Mouse (Mus musculus) megakaryocyte-erythroid progenitor cell, adult 5-6 weeks (primary cell): Measurements from ENCODE around the gene 1700013G24Rik. TPM values are rescaled to one million over a fixed set of nuclear protein-coding genes. Genes with fewer than 3 reads are reported as not detected.

Experiments used
- ATAC-seq: replicated peaks from 2 replicates; pipeline ENCODE4 v1.8.0; 2016; ENCODE audit warnings: mild to moderate bottlenecking, inconsistent platforms; ENCODE audit not compliant: severe bottlenecking, poor library complexity, low FRiP score, low TSS enrichment
- total RNA-seq, 2 experiments: library from RNA; stranded (forward) in 1 of 2; stranded (reverse) in 1 of 2; fragments of 200-1000, 215-1000 nt in 1 of 2; fragments of >200 nt in 1 of 2; fragmentation: Nextera tagmentation in 1 of 2; gene quantifications; 2 replicates each; pipeline ENCODE4 v1.2.3; 2014 to 2017

Gene 1700013G24Rik
- total RNA-seq, 2 experiments from 2014 or later: not detected

DNA sequence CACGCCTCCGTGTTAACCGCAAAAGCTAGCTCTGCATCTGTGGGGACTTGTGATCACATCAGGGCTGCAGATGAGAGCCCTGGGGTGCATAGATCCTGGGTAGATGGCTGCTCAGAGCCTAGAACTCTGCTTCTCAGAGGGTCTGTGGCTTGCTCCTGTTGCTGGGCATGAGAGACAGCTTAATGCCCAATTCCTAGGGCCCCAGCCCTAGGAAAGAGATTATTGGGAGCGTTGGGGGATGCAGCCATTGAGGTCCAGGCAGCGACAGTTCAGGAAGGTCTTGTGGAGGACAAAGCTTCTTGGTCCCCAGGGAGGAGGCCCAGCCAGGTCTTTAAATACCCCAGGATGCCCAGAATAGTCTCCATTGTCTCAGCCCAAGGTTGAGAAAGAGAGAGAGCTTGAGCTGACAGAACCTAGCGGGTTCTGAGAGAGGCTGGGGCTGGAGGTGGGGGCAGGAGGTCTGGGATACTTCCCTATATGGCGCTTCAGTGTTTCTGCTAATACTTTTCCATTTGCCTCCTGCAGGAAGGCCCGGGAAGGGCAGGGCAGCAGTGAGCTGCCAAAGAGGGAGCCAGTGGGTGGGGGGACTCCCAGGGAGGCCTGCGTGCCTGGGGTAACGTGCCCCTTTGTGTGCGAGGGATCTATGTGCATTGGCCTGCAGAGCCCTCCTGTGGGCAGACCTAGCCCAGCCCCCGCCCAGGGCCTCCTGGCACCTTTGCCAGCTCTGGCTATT, 35.7 kb downstream of the 1700013G24Rik start:
- 0 out of 2 replicates have a peak, but pooled peaks have one; percentile 7 for ATAC-seq

DNA sequence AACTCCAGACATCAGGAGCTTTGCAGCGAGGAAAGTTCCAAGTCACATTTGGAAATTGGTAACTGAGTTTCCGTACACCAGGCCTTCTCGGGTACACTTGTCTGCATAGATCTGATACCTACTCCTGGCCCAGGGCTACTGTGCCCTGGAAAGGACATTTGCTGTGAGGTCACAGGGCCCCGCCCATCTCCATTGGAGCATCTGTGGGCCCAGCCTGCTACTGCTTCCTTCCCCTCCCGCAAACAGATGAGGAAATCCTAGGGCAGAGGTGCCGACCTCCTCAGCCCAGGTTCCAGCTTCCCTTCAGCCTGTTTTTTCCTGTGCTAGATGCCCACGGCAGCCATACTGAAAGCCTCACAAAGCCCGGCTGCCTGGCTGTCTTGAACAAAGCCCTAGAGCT, 36.9 kb downstream of the 1700013G24Rik start:
- ATAC-seq: no peak

DNA sequence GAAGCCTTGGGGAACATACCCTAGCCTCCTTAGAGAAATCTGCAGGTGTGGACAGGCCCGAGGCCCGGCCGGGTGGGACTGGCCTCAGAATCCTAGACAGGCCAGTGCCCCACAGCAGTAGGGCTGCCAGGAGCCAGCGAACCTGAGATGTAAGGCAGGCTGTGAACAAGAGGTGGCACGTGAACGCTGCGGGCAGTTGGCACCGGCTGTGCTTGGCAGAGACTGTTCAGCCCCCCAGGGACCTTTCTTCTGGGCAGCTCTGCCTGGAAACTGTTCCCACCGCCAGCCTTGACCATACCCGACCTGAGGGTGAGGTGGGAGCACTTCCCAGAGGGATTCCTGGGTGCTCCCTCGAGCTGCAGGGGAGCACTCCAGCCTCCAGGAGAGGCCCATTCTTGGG, 39.5 kb downstream of the 1700013G24Rik start:
- no peak for ATAC-seq

DNA sequence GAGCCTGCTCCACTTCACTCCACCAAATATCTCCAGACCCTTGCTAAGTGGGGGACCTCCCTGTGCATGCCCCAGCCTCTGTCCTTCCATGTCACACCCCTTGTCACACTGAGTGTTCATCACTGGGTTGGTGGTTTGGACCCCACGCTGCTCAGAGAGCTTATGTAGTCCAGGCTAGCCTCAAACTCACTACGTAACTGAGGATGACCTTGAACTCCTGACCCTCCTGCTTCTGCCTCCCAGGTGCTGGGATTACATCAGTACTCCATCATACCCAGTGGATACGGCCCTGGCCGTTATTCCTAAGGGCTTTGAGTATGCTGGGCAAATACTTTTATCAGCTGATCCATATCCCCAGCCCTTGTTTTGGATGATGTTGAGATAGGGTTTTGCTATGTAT, 40.1 kb downstream of the 1700013G24Rik start:
- ATAC-seq: no peak

DNA sequence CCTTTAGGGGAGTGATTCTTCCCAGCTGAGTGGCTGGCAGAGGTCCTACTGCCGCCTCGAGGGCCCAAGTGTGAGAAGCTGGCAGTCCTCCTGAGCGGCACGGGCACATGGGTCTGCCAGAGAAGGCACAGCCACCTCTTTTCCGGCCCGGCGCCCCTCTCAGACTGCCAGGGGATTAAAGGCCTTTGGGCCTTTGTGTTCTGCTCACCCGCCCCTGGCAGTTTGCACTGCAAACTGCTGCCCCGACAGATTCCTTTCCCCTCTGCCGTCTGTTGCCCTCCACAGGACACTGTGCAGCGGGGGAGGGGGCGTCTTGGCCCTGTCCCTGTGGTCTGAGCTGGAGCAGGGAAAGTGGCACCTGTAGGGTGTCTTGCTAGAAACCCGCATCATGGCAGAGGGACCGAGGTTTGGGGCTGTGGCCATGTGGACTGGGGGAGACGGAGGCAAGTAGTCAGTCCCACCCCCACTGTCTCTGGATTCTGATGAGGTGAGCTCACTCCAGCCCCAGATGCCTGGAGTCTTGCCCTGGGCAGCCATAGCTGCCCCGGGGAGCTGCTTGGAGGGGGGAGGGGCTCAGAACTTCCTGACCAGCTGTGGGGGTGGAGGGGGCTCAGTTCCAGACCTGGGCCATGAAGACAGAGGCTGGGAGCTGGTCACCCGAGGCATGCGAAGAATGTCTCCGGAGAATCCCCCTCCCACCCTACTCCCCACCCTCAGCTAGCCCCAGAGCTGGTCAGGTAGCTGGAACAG, 41.8 kb downstream of the 1700013G24Rik start:
- ATAC-seq: no peak

DNA sequence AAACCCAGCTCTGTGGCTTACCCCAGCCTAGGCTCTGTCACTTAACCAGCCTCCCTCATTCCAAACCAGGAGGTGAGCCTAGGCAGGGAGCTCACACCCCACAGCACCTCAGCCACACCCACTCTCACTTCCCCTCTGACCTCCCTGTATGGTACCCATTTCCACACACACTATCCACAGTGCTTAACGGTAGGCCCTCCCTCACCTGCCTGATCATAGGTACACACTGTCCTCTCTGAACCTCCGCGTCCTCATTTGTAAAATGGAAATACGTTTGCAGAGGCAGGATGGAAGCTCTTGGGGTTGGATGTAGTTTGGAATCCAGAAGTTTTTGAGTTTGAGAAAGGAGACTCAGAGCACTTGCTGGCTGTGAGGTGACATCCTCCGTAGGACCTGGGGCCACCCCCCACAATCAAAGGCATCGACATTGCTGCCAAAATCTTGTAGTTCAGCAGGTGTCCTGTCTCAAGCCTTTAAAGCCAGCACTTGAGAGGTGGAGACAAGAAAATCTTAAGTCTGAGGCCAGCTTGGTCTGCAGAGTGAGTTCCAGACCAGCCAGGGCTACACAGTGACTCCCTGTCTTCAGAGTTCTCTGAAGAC, 42.5 kb downstream of the 1700013G24Rik start:
- no peak for ATAC-seq

DNA sequence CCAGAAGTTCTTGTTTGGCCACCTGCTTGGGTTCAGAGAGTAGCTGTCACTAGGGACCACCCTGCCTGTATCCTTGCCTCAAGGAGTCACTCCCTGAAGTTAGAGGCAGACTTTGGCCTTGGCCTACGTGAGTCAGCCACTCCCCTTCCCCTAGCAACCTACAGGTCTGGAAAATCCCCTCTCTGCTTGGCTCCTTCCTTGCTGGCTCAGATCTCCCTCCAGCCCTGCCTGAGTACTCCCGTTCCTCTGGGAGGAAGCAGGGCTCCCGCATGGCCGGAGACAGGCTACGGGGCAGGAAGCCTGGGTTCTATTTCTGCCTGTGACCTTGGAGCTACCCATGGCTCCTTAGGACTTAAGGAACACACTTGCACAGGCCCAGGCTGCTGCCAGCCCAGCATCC, 44.3 kb downstream of the 1700013G24Rik start:
- ATAC-seq: no peak

DNA sequence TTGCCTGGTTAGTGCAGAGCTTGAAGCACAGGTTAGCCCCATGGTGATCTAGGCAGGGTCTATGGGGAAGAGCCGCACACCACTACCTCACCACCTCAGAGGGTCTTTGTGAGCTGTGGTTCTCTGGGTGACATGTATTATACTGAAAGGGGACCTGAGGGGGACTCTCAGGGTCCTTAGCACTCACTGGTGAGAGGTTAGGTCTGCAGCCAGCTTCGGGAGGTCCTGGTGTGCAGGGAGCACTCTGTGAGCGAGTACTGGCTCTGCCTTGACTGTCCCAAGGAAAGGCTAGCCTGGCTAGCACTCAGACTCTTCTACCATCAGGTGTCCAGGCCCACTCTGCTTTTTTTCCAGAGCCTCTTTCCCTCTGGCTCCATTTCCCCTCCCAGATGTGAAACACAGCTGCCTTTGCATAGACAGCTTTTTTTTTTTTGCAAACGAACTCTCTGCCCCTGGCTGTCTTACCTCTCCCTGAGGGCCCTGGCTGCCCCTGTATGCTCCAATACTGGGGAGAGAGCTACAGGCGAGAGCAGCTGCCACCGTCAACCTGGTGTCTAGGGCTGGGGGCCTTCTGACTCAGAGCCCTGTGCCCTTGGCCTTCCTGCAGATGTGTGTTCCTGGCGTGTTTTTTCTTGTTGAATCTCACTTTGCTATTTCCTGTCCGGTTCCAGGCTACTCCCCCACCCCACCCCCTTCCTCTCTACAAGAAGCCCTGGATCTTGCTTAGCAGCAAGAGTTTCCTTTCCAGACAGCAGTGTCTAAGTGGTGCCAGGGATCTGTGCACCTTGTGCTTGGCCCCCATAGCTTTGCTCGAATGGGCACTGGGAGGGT, 45.0 kb downstream of the 1700013G24Rik start:
- ATAC-seq: no peak

DNA sequence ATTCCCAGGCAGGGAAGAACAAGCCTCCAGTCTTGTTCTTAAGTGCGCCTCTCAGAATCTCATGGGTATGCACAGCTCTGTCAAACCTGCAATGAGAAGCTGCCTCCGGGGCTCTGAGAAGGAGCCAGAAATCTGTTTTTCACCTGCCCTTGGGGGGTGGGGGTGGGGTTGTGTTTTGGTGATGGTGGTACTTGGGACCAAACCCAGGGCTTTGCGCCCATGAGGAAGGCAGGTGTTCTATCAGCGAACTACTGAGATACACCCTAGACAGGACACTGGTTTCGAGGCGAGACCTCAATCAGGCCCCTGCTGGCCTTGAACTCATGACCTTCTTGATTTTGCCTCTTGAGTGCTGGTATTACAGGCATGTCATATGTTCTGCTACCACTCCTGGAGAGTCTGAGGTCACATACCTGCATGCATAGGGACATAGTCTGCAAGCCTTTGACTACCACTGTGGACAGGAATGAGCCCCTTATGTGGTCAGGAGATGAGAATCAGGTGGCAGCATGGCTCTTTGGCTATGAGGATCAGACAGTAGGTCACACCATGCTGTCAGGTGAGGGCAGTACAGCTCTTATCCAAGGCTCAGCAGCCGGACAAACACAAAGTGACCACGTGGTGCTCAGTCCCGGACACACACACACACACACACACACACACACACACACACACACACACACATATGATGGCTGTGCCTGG, 45.9 kb downstream of the 1700013G24Rik start:
- no peak for ATAC-seq

DNA sequence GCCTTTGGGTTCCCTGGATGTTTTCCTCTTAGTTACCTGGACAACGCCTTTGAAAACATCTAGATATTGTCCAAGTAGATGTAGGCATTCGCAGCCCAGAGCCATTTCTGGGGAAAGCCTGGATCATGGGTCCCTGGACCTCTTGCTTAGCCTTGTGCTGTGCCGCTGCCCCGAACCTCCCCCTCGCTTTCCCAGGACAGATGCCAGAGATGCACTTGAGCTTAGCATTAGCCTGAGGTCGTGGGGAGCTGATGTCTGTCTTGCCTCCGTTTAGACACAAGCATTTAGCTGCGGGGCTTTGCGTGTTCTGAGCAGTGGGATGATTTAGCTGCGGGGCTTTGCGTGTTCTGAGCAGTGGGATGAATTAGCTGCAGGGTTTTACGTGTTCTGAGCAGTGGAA, 47.1 kb downstream of the 1700013G24Rik start:
- no peak for ATAC-seq

DNA sequence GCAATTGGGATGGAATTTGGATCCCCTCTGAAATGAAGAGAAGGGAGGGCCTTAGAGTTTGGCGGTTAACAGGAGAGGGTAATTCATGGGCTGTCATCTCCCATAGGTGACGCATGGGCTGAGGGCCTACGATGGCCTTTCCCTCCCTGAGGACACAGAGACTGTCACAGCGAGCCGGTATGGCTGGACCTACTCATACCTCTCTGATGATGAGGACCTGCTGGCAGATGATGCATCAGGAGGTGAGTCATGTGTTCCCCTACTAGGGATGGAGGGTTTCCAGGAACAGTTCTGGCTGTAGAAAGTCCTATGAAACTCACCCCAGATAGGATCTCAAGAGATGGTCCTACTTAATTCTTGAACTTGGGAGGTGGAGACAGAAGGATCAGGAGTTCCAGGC, 47.9 kb downstream of the 1700013G24Rik start:
- no peak for ATAC-seq

DNA sequence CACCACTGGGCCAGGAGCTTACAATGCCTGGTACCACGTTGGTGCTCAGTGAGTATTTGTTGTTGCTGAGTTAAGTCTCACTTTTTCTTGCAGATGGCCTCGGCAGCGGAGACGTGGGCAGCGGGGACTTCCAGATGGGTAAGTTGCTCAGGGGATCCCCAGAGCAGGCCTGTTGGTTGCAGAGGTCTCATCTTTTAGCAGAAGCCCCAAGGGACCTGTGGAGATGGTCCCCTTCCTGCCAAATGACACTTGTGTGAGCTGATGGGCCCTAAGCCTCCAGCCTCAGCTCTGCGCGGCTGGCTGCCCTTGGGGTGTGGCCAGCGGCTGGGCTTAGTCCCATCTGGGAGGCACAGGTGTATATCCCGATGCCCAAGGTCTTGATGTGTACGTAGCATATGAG, 49.1 kb downstream of the 1700013G24Rik start:
- no peak for ATAC-seq

DNA sequence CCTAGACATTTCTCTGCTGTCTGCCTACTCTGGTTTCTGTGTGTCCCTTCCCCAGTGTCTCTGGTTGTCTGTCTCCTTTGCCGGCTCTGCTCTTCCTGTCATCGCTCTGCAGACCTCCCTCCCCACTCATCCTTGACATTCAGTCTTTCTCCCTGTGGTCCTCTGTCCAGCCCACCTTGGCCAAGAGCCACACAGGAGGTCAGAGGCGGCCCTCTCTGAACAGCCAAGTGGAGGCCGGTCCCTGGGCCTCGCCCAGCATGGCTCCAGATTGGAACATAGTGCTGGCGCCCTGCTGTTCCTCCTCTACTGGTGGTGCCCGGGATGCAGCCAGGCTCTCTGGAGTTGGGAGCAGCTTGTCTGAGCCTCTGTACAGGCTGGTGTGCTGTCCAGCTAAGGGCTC, 49.7 kb downstream of the 1700013G24Rik start:
- no peak for ATAC-seq

DNA sequence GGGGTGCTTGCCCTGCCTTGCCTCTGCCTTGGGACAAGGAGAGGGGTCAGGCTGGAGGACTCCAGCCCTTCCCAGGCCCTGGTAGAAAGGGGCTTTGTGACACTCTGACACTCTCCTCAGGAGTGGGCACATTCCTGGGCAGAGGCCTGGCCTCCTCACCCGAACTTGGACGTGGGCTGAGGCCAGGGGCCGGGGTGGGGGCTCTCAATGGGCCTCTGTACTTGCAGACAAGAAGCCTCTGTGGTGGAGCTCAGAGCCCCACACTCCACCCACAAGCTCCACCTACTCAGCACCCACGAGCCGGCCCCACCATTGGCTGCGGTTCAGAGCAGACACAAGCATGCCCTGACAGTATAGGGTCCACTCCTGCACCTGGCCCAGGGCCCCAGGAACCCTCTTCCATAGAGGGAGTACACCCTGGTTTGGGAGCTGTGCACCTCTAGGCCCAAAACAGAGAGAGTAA, 50.5 kb downstream of the 1700013G24Rik start:
- 0 out of 2 replicates have a peak, but pooled peaks have one; percentile 29 for ATAC-seq

Other genes starting within 250 kb of the 1700013G24Rik start
- gene Wnt4, start 175.8 kb upstream of the 1700013G24Rik start, total RNA-seq (2014; fragmentation: Nextera tagmentation): not detected in 2 replicates
- not detected in 2 replicates for gene Wnt4, start 175.8 kb upstream of the 1700013G24Rik start, total RNA-seq (2017)
- gene Cdc42, start 95.6 kb upstream of the 1700013G24Rik start, total RNA-seq (2014; fragmentation: Nextera tagmentation): 264 and 276 TPM in 2 replicates
- 406 and 434 TPM in 2 replicates for gene Cdc42, start 95.6 kb upstream of the 1700013G24Rik start, total RNA-seq (2017)
- gene Cela3a, start 43.5 kb upstream of the 1700013G24Rik start, total RNA-seq (2014; fragmentation: Nextera tagmentation): not detected in 2 replicates
- not detected in 2 replicates for gene Cela3a, start 43.5 kb upstream of the 1700013G24Rik start, total RNA-seq (2017)
- gene Cela3b, start 22.7 kb upstream of the 1700013G24Rik start, total RNA-seq (2014; fragmentation: Nextera tagmentation): not detected in 2 replicates
- not detected in 2 replicates for gene Cela3b, start 22.7 kb upstream of the 1700013G24Rik start, total RNA-seq (2017)
- 0.22 TPM in 1 of 2 replicates, not detected in the other for gene Hspg2, start 15.5 kb downstream of the 1700013G24Rik start, total RNA-seq (2014; fragmentation: Nextera tagmentation)
- gene Hspg2, start 15.5 kb downstream of the 1700013G24Rik start, total RNA-seq (2017): not detected in 2 replicates
- not detected in 2 replicates for gene Ldlrad2, start 121.3 kb downstream of the 1700013G24Rik start, total RNA-seq (2014; fragmentation: Nextera tagmentation)
- not detected in 2 replicates for gene Ldlrad2, start 121.3 kb downstream of the 1700013G24Rik start, total RNA-seq (2017)
- 172 and 208 TPM in 2 replicates for gene Usp48, start 140.5 kb downstream of the 1700013G24Rik start, total RNA-seq (2014; fragmentation: Nextera tagmentation)
- 185 and 213 TPM in 2 replicates for gene Usp48, start 140.5 kb downstream of the 1700013G24Rik start, total RNA-seq (2017)
- gene Rap1gap, start 211.4 kb downstream of the 1700013G24Rik start, total RNA-seq (2014; fragmentation: Nextera tagmentation): 0.45 and 2.3 TPM in 2 replicates
- gene Rap1gap, start 211.4 kb downstream of the 1700013G24Rik start, total RNA-seq (2017): 0.57 TPM in 1 of 2 replicates, not detected in the other